Mouse (Mus musculus) cerebellum, postnatal 25 days (tissue): ENCODE measurements around the gene Crebl2.

Experiments
- DNase-seq, 2 experiments: peaks; one replicate each; pipeline ENCODE4 v3.0.0; 2021; ENCODE audit warnings: mixed read lengths in 2 of 2

The Crebl2 gene

GRCm38 (mm10) chr6:134876795-134877194 lies 46.8 kb downstream of the Crebl2 start:
- peak in 1 of 2 experiments; percentile 40 for DNase-seq

- no peak for DNase-seq
These were observed 47.3 kb downstream of the Crebl2 start for GRCm38 (mm10) chr6:134877276-134877675.

GRCm38 (mm10) chr6:134877892-134878291 lies 47.9 kb downstream of the Crebl2 start:
- peak; percentile 68 to 78 for DNase-seq

GRCm38 (mm10) chr6:134879556-134879955 lies 49.6 kb downstream of the Crebl2 start:
- no peak for DNase-seq

- no peak for DNase-seq
These were observed 50.1 kb downstream of the Crebl2 start for GRCm38 (mm10) chr6:134880046-134880445.

- DNase-seq, result no peak
These were observed 53.7 kb downstream of the Crebl2 start for GRCm38 (mm10) chr6:134883661-134884060.

- no peak for DNase-seq
These were observed 55.6 kb downstream of the Crebl2 start for GRCm38 (mm10) chr6:134885515-134885914.

- no peak for DNase-seq
These were observed 56.5 kb downstream of the Crebl2 start for GRCm38 (mm10) chr6:134886475-134886874.

GRCm38 (mm10) chr6:134887008-134887407 lies 57.1 kb downstream of the Crebl2 start:
- DNase-seq, result peak; percentile 52 to 63

GRCm38 (mm10) chr6:134887711-134888449 lies 57.9 kb downstream of the Crebl2 start:
- DNase-seq, result peak; percentile 83 to 87

- DNase-seq, result peak; percentile 36 to 48
These were observed 58.6 kb downstream of the Crebl2 start for GRCm38 (mm10) chr6:134888563-134889017.

- no peak for DNase-seq
These were observed 59.8 kb downstream of the Crebl2 start for GRCm38 (mm10) chr6:134889763-134890162.

- no peak for DNase-seq
These were observed 60.5 kb downstream of the Crebl2 start for GRCm38 (mm10) chr6:134890436-134890835.

GRCm38 (mm10) chr6:134896570-134897436 lies 66.8 kb downstream of the Crebl2 start:
- DNase-seq, result no peak

- peak; percentile 98 for DNase-seq
These were observed 67.6 kb downstream of the Crebl2 start for GRCm38 (mm10) chr6:134897443-134898094.

- DNase-seq, result peak; percentile 94 to 95
These were observed 68.4 kb downstream of the Crebl2 start, which contains the start of gene Gpr19 for GRCm38 (mm10) chr6:134898095-134898965. Gene Gpr19, minus strand, starts transcription at chr6:134898578.

GRCm38 (mm10) chr6:134903368-134903767 lies 73.4 kb downstream of the Crebl2 start:
- DNase-seq, result no peak

GRCm38 (mm10) chr6:134903891-134904884 lies 74.2 kb downstream of the Crebl2 start:
- DNase-seq, result no peak

- no peak for DNase-seq
These were observed 75.9 kb downstream of the Crebl2 start for GRCm38 (mm10) chr6:134905811-134906210.
